Mouse (Mus musculus): ENCODE results near the gene Vmn1r211.
"Not testable (repeated sequence)": the region's sequence is repeated elsewhere in the genome, so short reads cannot be mapped to it uniquely, and the experiment has no call there.

Gene Vmn1r211

DNA sequence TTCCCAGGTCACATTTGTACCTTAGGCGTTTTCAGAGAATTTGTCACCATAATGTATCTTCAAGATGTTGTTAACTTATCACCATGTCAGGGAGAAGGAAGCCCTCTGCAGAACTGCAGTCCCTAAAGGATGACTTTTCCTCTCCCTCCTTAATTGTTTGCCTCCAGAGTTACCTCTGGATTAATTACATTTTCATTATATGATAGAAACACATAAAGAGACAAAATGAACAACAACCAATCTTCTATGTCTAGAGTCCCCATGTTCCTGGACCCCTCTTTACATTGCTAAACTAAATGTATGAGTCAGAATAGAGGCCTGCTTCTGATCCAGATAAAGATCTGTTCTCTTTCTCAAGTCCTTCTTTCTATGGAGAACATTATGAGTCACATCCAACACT, at the start of gene Vmn1r211:
Gene Vmn1r211 (minus strand): TSS at position 101 of the 400 bp plus-strand sequence.
- in situ Hi-C loops (cut with MboI; ENCODE audit: unreplicated experiment in 2 of 2) = no loop called here

DNA sequence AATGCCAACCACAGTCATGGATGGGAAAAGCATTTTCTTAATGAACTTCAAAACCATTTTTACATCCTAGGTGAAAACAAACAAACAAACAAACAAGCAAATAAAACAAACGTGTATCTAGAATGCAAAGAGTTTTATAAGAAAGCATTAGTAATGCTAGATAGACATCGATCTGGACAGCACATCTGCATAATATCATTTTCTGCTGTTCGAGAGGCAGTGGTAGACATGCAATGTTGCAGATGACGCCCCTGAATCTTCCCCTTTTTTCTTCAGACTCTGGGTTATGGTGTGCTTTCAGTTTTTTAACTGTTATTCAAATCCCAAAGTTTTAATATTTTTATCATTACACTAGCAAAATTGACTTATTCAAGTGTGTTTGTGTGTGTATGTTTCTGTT, 26.7 kb upstream of the Vmn1r211 start, which contains the start of gene Vmn1r212:
Gene Vmn1r212 (minus strand): TSS at position 101 of the 400 bp plus-strand sequence.
- in situ Hi-C loops (cut with MboI; ENCODE audit: unreplicated experiment in 2 of 2) = no loop called here

DNA sequence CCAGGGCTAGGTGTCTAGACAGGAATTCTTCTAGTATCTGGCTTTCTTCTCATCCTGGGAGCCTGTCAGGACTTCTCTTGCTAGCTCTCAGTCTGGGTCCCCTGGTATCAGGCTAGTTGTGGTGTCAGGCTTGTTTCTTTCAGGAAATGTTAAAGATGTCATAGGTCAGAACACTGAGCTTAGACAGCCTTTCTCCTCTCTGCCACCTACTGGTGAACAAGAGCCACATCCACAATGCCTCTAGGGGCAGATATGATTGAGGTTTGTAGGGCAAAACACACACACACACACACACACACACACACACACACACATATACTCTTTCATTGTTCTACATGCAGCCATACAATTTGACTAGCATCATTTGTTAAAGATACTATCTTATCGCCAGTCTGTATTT, 21.9 kb upstream of the Vmn1r211 start:
- in situ Hi-C loops (cut with MboI; ENCODE audit: unreplicated experiment in 2 of 2) = no loop called here

DNA sequence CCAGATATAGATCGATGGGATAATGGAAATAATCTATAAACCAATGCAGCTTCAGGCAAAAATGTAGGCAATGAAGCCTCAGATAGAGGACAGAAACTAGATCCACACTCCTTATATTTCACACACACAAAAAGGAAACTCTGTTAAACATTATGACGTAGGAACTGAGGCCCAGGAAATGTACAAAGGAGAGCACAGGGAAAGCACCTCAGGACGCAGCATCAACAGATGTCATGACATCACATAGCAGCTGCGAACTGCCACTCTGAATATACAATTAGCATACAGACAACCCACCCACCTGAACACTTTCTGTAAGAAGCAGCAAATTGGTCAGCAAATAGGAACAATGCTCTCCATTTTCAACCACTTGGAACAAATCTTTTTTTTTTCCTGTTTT, 2.6 kb downstream of the Vmn1r211 start:
- in situ Hi-C loops (cut with MboI; ENCODE audit: unreplicated experiment in 2 of 2) = no loop called here

DNA sequence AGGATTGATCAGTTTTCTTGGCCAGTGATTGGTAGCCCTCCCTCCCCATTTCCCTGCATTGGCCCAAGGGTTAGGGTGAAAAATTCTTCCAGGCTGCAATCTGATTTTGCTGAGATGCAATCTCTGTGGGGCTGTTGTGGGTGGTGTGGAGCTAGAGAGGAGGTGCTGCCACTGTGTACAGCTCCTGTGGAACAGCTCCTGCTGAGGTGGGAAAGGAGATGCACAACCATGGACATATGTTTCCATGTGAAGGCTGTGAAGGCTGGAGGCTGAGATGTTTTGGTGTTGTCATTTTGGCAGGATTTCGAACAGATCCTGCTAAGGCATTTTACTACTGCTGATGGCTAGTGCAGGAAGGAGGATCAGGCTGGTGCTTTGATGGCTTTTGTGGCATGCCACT, 10.6 kb downstream of the Vmn1r211 start:
- in situ Hi-C loops (cut with MboI; ENCODE audit: unreplicated experiment in 2 of 2) = no loop called here

DNA sequence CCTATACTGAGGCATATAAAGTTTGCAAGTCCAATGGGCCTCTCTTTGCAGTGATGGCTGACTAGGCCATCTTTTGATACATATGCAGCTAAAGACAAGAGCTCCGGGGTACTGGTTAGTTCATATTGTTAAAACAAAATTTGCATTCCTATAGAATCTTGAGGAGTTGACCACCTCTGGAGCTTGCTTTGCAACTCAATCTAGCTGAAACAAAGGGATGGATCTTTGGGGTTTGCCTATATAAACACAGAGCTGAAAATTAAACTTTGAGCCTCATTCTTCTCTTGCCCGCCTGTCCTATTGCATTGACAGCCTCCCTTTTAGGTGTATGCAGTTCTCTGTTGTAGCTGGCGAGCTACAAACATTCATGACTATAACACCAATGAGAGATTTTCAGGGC, 13.1 kb downstream of the Vmn1r211 start:
- in situ Hi-C loops (cut with MboI; ENCODE audit: unreplicated experiment in 2 of 2) = not testable (repeated sequence)

DNA sequence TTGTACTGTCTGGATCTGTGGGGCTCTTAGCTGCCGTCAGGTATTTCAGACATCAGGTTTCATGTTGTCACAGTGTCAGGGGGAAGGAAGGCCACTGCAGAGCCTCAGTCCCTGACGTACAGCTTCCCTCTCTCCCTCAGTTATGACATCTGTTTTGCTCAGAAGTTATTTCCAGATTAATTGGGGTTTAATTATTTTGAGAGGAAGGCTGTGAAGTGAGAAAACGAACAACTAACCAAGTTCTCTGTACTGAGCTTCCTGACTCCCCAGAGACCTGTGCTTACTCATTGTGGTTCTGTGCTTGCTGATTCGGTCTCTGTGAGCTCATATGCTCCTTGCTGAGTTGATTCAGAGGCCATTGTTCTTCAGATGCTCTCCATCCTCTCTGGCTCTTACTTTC, 26.1 kb downstream of the Vmn1r211 start, which contains the start of gene Vmn1r210:
Gene Vmn1r210 (minus strand): TSS at position 101 of the 400 bp plus-strand sequence.
- in situ Hi-C loops (cut with MboI; ENCODE audit: unreplicated experiment in 2 of 2) = no loop called here

DNA sequence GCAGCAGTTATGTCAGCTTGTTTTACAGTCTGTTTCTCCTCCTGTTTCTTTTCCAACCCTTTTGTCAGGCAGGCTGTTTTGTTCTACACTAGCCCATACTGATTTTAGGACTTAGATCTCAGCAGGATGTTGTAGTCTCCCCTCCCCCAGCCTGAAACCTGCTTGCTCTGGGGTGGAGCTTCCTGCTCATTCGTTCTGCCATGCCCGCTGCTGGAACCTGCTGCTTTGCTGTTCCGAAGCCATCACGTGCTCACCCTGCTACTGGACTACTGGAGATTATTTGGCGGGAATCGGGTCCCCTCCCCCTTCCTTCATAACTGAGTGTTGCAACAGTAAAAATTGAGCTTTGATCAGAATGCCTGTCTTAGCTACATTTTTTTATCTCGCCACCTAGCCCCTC, 28.0 kb downstream of the Vmn1r211 start:
- in situ Hi-C loops (cut with MboI; ENCODE audit: unreplicated experiment in 2 of 2) = not testable (repeated sequence)

DNA sequence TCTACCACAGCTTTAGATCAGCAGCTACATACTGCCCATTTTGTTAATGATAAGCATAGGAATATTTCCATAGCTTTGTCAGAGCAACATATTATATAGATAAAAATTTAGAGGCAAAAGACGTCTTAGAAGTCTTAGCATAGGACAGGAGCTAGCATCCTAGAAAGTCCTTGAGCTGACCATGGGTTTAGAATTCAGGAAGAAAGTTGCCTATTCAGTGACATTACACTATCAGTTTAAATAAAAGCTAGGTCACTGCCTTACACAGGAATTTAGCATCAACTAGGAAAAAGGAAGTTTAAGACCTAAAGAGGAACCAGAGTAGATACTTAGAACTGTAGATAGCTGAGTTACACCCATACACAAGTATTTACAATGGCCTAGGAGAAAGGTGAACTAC, 35.8 kb downstream of the Vmn1r211 start:
- in situ Hi-C loops (cut with MboI; ENCODE audit: unreplicated experiment in 2 of 2) = not testable (repeated sequence)

DNA sequence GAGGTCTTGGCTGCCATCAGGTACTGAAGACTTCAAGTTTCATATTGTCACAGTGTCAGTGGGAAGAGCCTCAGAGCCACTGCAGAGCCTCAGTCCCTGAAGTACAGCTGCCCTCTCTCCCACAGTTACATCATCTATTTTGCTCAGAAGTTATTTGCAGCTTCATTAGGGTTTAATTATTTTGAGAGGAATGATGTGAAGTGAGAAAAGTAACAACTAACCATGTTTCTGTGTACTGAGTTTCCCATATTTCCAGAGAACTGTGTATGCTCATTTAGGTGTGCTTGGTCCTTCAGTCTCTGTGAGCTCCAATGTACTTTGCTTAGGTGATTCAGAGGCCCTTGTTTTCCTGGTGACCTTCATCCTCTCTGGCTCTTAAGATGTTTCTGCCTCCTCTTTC, 47.8 kb downstream of the Vmn1r211 start, which contains the start of gene Vmn1r209:
Gene Vmn1r209 (minus strand): TSS at position 101 of the 400 bp plus-strand sequence.
- in situ Hi-C loops (cut with MboI; ENCODE audit: unreplicated experiment in 2 of 2) = not testable (repeated sequence)
